Mouse (Mus musculus): ENCODE measurements around the gene Jpt1. TPM values are rescaled to one million over a fixed set of nuclear protein-coding genes. Genes with fewer than 3 reads are reported as not detected.
"Not testable (repeated sequence)": the region's sequence is repeated elsewhere in the genome, so short reads cannot be mapped to it uniquely, and the experiment has no call there.

Jpt1 gene
- polyA plus RNA-seq, 1 experiment from 2014 or later, result 654 TPM

GRCm38 (mm10) chr11:115535401-115536037 lies 21.3 kb upstream of the Jpt1 start:
- Histone ChIP-seq H3K4me3 (ENCODE audit: low read depth, low read length) (peak overlapping the region; percentile 81), H3K36me3 (replicated peaks; ENCODE audit: control insufficient read depth, insufficient read depth, low read depth, low read length) (peaks cover 6% of the 10 kb centered on the region), H3K9me3 (replicated peaks; ENCODE audit: control insufficient read depth, low read length) (no peaks in the 10 kb centered on the region), H3K27me3 (ENCODE audit: control insufficient read depth, insufficient read depth, low read length) (no peaks in the 10 kb centered on the region), H3K4me2 (ENCODE audit: low read depth, low read length) (peak overlapping the region; percentile 42), H3K9ac (replicated peaks; ENCODE audit: low read length) (peak overlapping the region; percentile 99), H3K4me1 (ENCODE audit: control insufficient read depth, insufficient read depth, low read length) (no peaks in the 10 kb centered on the region), H3K27ac (replicated peaks; ENCODE audit: low read depth, low read length) (peak overlapping the region; percentile 98)
- ATAC-seq (replicated peaks; ENCODE audit: insufficient number of reproducible peaks, low FRiP score, low TSS enrichment, low read depth), result peak; percentile 68
- under 1% methylated on average over 67 of the region's 84 CpGs for WGBS
- DNase-seq (ENCODE audit: low spot score), result peak; percentile 76

- 7% methylated on average over 11 of the region's 11 CpGs for WGBS
- H3K9me3 ChIP-seq (replicated peaks; ENCODE audit: control insufficient read depth, low read length), result no peaks in the 10 kb centered on the region
- H3K27ac ChIP-seq (replicated peaks; ENCODE audit: low read depth, low read length), result peak overlapping the region; percentile 98
- ATAC-seq (replicated peaks; ENCODE audit: insufficient number of reproducible peaks, low FRiP score, low TSS enrichment, low read depth) (no peak), DNase-seq (ENCODE audit: low spot score) (no peak)
- no peaks in the 10 kb centered on the region for H3K4me1 ChIP-seq (ENCODE audit: control insufficient read depth, insufficient read depth, low read length)
- peak overlapping the region; percentile 81 for H3K4me3 ChIP-seq (ENCODE audit: low read depth, low read length)
- H3K9ac ChIP-seq (replicated peaks; ENCODE audit: low read length), result peak overlapping the region; percentile 99
- H3K27me3 ChIP-seq (ENCODE audit: control insufficient read depth, insufficient read depth, low read length), result no peaks in the 10 kb centered on the region
- H3K36me3 ChIP-seq (replicated peaks; ENCODE audit: control insufficient read depth, insufficient read depth, low read depth, low read length), result peaks cover 6% of the 10 kb centered on the region
- H3K4me2 ChIP-seq (ENCODE audit: low read depth, low read length), result peak overlapping the region; percentile 42
These were observed 20.7 kb upstream of the Jpt1 start for GRCm38 (mm10) chr11:115534759-115535371.

GRCm38 (mm10) chr11:115526446-115526845 lies 12.3 kb upstream of the Jpt1 start:
- not testable (repeated sequence) for H3K9ac ChIP-seq (replicated peaks; ENCODE audit: low read length); H3K27ac ChIP-seq (replicated peaks; ENCODE audit: low read depth, low read length); H3K27me3 ChIP-seq (ENCODE audit: control insufficient read depth, insufficient read depth, low read length); ATAC-seq (replicated peaks; ENCODE audit: insufficient number of reproducible peaks, low FRiP score, low TSS enrichment, low read depth); H3K4me2 ChIP-seq (ENCODE audit: low read depth, low read length); H3K4me1 ChIP-seq (ENCODE audit: control insufficient read depth, insufficient read depth, low read length); H3K36me3 ChIP-seq (replicated peaks; ENCODE audit: control insufficient read depth, insufficient read depth, low read depth, low read length); DNase-seq (ENCODE audit: low spot score); H3K9me3 ChIP-seq (replicated peaks; ENCODE audit: control insufficient read depth, low read length); H3K4me3 ChIP-seq (ENCODE audit: low read depth, low read length)
- WGBS, result 87% methylated on average over 3 of the region's 3 CpGs

- DNase-seq (ENCODE audit: low spot score), result no peak
- no peaks in the 10 kb centered on the region for H3K9me3 ChIP-seq (replicated peaks; ENCODE audit: control insufficient read depth, low read length)
- H3K4me3 ChIP-seq (ENCODE audit: low read depth, low read length), result no peak overlapping the region
- no peak overlapping the region for H3K9ac ChIP-seq (replicated peaks; ENCODE audit: low read length)
- H3K4me1 ChIP-seq (ENCODE audit: control insufficient read depth, insufficient read depth, low read length), result no peaks in the 10 kb centered on the region
- H3K4me2 ChIP-seq (ENCODE audit: low read depth, low read length), result no peak overlapping the region
- WGBS, result 84% methylated on average over 2 of the region's 2 CpGs
- no peak for ATAC-seq (replicated peaks; ENCODE audit: insufficient number of reproducible peaks, low FRiP score, low TSS enrichment, low read depth)
- H3K27ac ChIP-seq (replicated peaks; ENCODE audit: low read depth, low read length), result no peak overlapping the region
- H3K36me3 ChIP-seq (replicated peaks; ENCODE audit: control insufficient read depth, insufficient read depth, low read depth, low read length), result peaks cover 3% of the 10 kb centered on the region
- no peaks in the 10 kb centered on the region for H3K27me3 ChIP-seq (ENCODE audit: control insufficient read depth, insufficient read depth, low read length)
These were observed 8.5 kb upstream of the Jpt1 start for GRCm38 (mm10) chr11:115522703-115523102.

- no peak overlapping the region for H3K4me2 ChIP-seq (ENCODE audit: low read depth, low read length)
- WGBS, result 90% methylated on average over 2 of the region's 2 CpGs
- no peak overlapping the region for H3K4me3 ChIP-seq (ENCODE audit: low read depth, low read length)
- DNase-seq (ENCODE audit: low spot score), result no peak
- no peak overlapping the region for H3K27ac ChIP-seq (replicated peaks; ENCODE audit: low read depth, low read length)
- H3K9ac ChIP-seq (replicated peaks; ENCODE audit: low read length), result no peak overlapping the region
- no peak for ATAC-seq (replicated peaks; ENCODE audit: insufficient number of reproducible peaks, low FRiP score, low TSS enrichment, low read depth)
- no peaks in the 10 kb centered on the region for H3K9me3 ChIP-seq (replicated peaks; ENCODE audit: control insufficient read depth, low read length)
- H3K4me1 ChIP-seq (ENCODE audit: control insufficient read depth, insufficient read depth, low read length), result no peaks in the 10 kb centered on the region
- no peaks in the 10 kb centered on the region for H3K27me3 ChIP-seq (ENCODE audit: control insufficient read depth, insufficient read depth, low read length)
- peaks cover 3% of the 10 kb centered on the region for H3K36me3 ChIP-seq (replicated peaks; ENCODE audit: control insufficient read depth, insufficient read depth, low read depth, low read length)
These were observed 8.1 kb upstream of the Jpt1 start for GRCm38 (mm10) chr11:115522238-115522637.

- no peak overlapping the region for H3K4me2 ChIP-seq (ENCODE audit: low read depth, low read length)
- WGBS, result 86% methylated on average over 4 of the region's 4 CpGs
- no peak for DNase-seq (ENCODE audit: low spot score)
- peaks cover 2% of the 10 kb centered on the region for H3K36me3 ChIP-seq (replicated peaks; ENCODE audit: control insufficient read depth, insufficient read depth, low read depth, low read length)
- no peaks in the 10 kb centered on the region for H3K9me3 ChIP-seq (replicated peaks; ENCODE audit: control insufficient read depth, low read length)
- no peaks in the 10 kb centered on the region for H3K27me3 ChIP-seq (ENCODE audit: control insufficient read depth, insufficient read depth, low read length)
- no peak for ATAC-seq (replicated peaks; ENCODE audit: insufficient number of reproducible peaks, low FRiP score, low TSS enrichment, low read depth)
- H3K27ac ChIP-seq (replicated peaks; ENCODE audit: low read depth, low read length), result no peak overlapping the region
- H3K4me3 ChIP-seq (ENCODE audit: low read depth, low read length), result no peak overlapping the region
- no peaks in the 10 kb centered on the region for H3K4me1 ChIP-seq (ENCODE audit: control insufficient read depth, insufficient read depth, low read length)
- H3K9ac ChIP-seq (replicated peaks; ENCODE audit: low read length), result no peak overlapping the region
These were observed 6.9 kb upstream of the Jpt1 start for GRCm38 (mm10) chr11:115521080-115521479.

- DNase-seq (ENCODE audit: low spot score), result no peak
- no peak for ATAC-seq (replicated peaks; ENCODE audit: insufficient number of reproducible peaks, low FRiP score, low TSS enrichment, low read depth)
- H3K27ac ChIP-seq (replicated peaks; ENCODE audit: low read depth, low read length), result no peak overlapping the region
- 80% methylated on average over 2 of the region's 2 CpGs for WGBS
- no peak overlapping the region for H3K4me3 ChIP-seq (ENCODE audit: low read depth, low read length)
- H3K9me3 ChIP-seq (replicated peaks; ENCODE audit: control insufficient read depth, low read length), result no peaks in the 10 kb centered on the region
- no peak overlapping the region for H3K9ac ChIP-seq (replicated peaks; ENCODE audit: low read length)
- H3K36me3 ChIP-seq (replicated peaks; ENCODE audit: control insufficient read depth, insufficient read depth, low read depth, low read length), result no peaks in the 10 kb centered on the region
- no peak overlapping the region for H3K4me2 ChIP-seq (ENCODE audit: low read depth, low read length)
- H3K4me1 ChIP-seq (ENCODE audit: control insufficient read depth, insufficient read depth, low read length), result no peaks in the 10 kb centered on the region
- no peaks in the 10 kb centered on the region for H3K27me3 ChIP-seq (ENCODE audit: control insufficient read depth, insufficient read depth, low read length)
These were observed 6.0 kb upstream of the Jpt1 start for GRCm38 (mm10) chr11:115520218-115520617.

- H3K27me3 ChIP-seq (ENCODE audit: control insufficient read depth, insufficient read depth, low read length), result no peaks in the 10 kb centered on the region
- no peaks in the 10 kb centered on the region for H3K36me3 ChIP-seq (replicated peaks; ENCODE audit: control insufficient read depth, insufficient read depth, low read depth, low read length)
- no peak overlapping the region for H3K4me2 ChIP-seq (ENCODE audit: low read depth, low read length)
- 87% methylated on average over 3 of the region's 3 CpGs for WGBS
- H3K9me3 ChIP-seq (replicated peaks; ENCODE audit: control insufficient read depth, low read length), result no peaks in the 10 kb centered on the region
- H3K9ac ChIP-seq (replicated peaks; ENCODE audit: low read length), result no peak overlapping the region
- no peaks in the 10 kb centered on the region for H3K4me1 ChIP-seq (ENCODE audit: control insufficient read depth, insufficient read depth, low read length)
- no peak for ATAC-seq (replicated peaks; ENCODE audit: insufficient number of reproducible peaks, low FRiP score, low TSS enrichment, low read depth)
- no peak overlapping the region for H3K27ac ChIP-seq (replicated peaks; ENCODE audit: low read depth, low read length)
- no peak for DNase-seq (ENCODE audit: low spot score)
- H3K4me3 ChIP-seq (ENCODE audit: low read depth, low read length), result no peak overlapping the region
These were observed 5.4 kb upstream of the Jpt1 start for GRCm38 (mm10) chr11:115519581-115519980.
